Mouse (Mus musculus): ENCODE measurements around the gene Lama1. TPM values are rescaled to one million over a fixed set of nuclear protein-coding genes. Genes with fewer than 3 reads are reported as not detected.

The Lama1 gene
- total and polyA plus RNA-seq, 2 experiments from 2014 or later: 2.9 to 21.2 TPM

GRCm38 (mm10) chr17:67712929-67713328, 15.9 kb downstream of the Lama1 start:
- H3K4me2 ChIP-seq (ENCODE audit: low read depth): no peak overlapping the region
- no peaks in the 10 kb centered on the region for H3K9me3 ChIP-seq (ENCODE audit: low read length)
- no peaks in the 10 kb centered on the region for H3K4me1 ChIP-seq (ENCODE audit: insufficient read depth)
- TF ChIP-seq CTCF (IDR thresholded peaks at IDR 0.05; ENCODE audit: low read depth): peak; percentile 17; the same call in 1 of the 2 replicates
- no peak overlapping the region for H3K9ac ChIP-seq
- H3K4me3 ChIP-seq (ENCODE audit: low read depth, low read length): no peak overlapping the region
- ATAC-seq (no peak), DNase-seq (no peak)
- no peak overlapping the region for H3K27ac ChIP-seq (ENCODE audit: low read depth, low read length)
- H3K36me3 ChIP-seq (ENCODE audit: insufficient read depth): no peaks in the 10 kb centered on the region
- H3K27me3 ChIP-seq (ENCODE audit: insufficient read depth, low read length): no peaks in the 10 kb centered on the region
- 78% methylated on average over 7 of the region's 7 CpGs for WGBS

- H3K9ac ChIP-seq: no peak overlapping the region
- ATAC-seq: no peak
- no peaks in the 10 kb centered on the region for H3K27me3 ChIP-seq (ENCODE audit: insufficient read depth, low read length)
- DNase-seq: no peak
- H3K9me3 ChIP-seq (ENCODE audit: low read length): no peaks in the 10 kb centered on the region
- no peaks in the 10 kb centered on the region for H3K36me3 ChIP-seq (ENCODE audit: insufficient read depth)
- H3K4me2 ChIP-seq (ENCODE audit: low read depth): no peak overlapping the region
- H3K4me1 ChIP-seq (ENCODE audit: insufficient read depth): no peaks in the 10 kb centered on the region
- H3K4me3 ChIP-seq (ENCODE audit: low read depth, low read length): no peak overlapping the region
- no peak overlapping the region for H3K27ac ChIP-seq (ENCODE audit: low read depth, low read length)
- TF ChIP-seq CTCF (IDR thresholded peaks at IDR 0.05; ENCODE audit: low read depth): no peak
- WGBS: 88% methylated on average over 19 of the region's 19 CpGs
These were observed 18.4 kb downstream of the Lama1 start for GRCm38 (mm10) chr17:67715466-67715865.

GRCm38 (mm10) chr17:67722055-67722454, 25.0 kb downstream of the Lama1 start:
- WGBS: 17% methylated on average over 7 of the region's 7 CpGs
- peaks cover 7% of the 10 kb centered on the region; the same call in 1 of the 2 replicates for H3K4me1 ChIP-seq (ENCODE audit: insufficient read depth)
- H3K36me3 ChIP-seq (ENCODE audit: insufficient read depth): no peaks in the 10 kb centered on the region
- DNase-seq: no peak
- no peak for TF ChIP-seq CTCF (IDR thresholded peaks at IDR 0.05; ENCODE audit: low read depth)
- no peak for ATAC-seq
- H3K27me3 ChIP-seq (ENCODE audit: insufficient read depth, low read length): no peaks in the 10 kb centered on the region
- H3K4me2 ChIP-seq (ENCODE audit: low read depth): no peak overlapping the region
- H3K27ac ChIP-seq (ENCODE audit: low read depth, low read length): no peak overlapping the region
- no peak overlapping the region for H3K4me3 ChIP-seq (ENCODE audit: low read depth, low read length)
- H3K9me3 ChIP-seq (ENCODE audit: low read length): no peaks in the 10 kb centered on the region
- H3K9ac ChIP-seq: no peak overlapping the region

GRCm38 (mm10) chr17:67722578-67722977, 25.5 kb downstream of the Lama1 start:
- no peaks in the 10 kb centered on the region for H3K9me3 ChIP-seq (ENCODE audit: low read length)
- no peak overlapping the region for H3K9ac ChIP-seq
- H3K4me1 ChIP-seq (ENCODE audit: insufficient read depth): peaks cover 7% of the 10 kb centered on the region; the same call in 1 of the 2 replicates
- no peaks in the 10 kb centered on the region for H3K27me3 ChIP-seq (ENCODE audit: insufficient read depth, low read length)
- H3K4me3 ChIP-seq (ENCODE audit: low read depth, low read length): no peak overlapping the region
- H3K4me2 ChIP-seq (ENCODE audit: low read depth): no peak overlapping the region
- H3K27ac ChIP-seq (ENCODE audit: low read depth, low read length): no peak overlapping the region
- WGBS: 100% methylated on average over 1 of the region's 1 CpGs
- no peaks in the 10 kb centered on the region for H3K36me3 ChIP-seq (ENCODE audit: insufficient read depth)
- ATAC-seq: no peak
- no peak for TF ChIP-seq CTCF (IDR thresholded peaks at IDR 0.05; ENCODE audit: low read depth)
- no peak for DNase-seq

- H3K4me2 ChIP-seq (ENCODE audit: low read depth): no peak overlapping the region
- H3K9me3 ChIP-seq (ENCODE audit: low read length): no peaks in the 10 kb centered on the region
- no peak overlapping the region for H3K9ac ChIP-seq
- no peak overlapping the region for H3K27ac ChIP-seq (ENCODE audit: low read depth, low read length)
- TF ChIP-seq CTCF (IDR thresholded peaks at IDR 0.05; ENCODE audit: low read depth): no peak
- H3K4me3 ChIP-seq (ENCODE audit: low read depth, low read length): no peak overlapping the region
- 39% methylated on average over 14 of the region's 14 CpGs for WGBS
- peaks cover 7% of the 10 kb centered on the region; the same call in 1 of the 2 replicates for H3K4me1 ChIP-seq (ENCODE audit: insufficient read depth)
- ATAC-seq (peak; percentile 69), DNase-seq (peak; percentile 62)
- H3K36me3 ChIP-seq (ENCODE audit: insufficient read depth): no peaks in the 10 kb centered on the region
- no peaks in the 10 kb centered on the region for H3K27me3 ChIP-seq (ENCODE audit: insufficient read depth, low read length)
These were observed 26.4 kb downstream of the Lama1 start for GRCm38 (mm10) chr17:67723175-67724067.

GRCm38 (mm10) chr17:67726601-67727000, 29.5 kb downstream of the Lama1 start:
- H3K4me3 ChIP-seq (ENCODE audit: low read depth, low read length): no peak overlapping the region
- H3K9ac ChIP-seq: no peak overlapping the region
- no peak overlapping the region for H3K27ac ChIP-seq (ENCODE audit: low read depth, low read length)
- no peaks in the 10 kb centered on the region for H3K9me3 ChIP-seq (ENCODE audit: low read length)
- ATAC-seq (no peak), DNase-seq (no peak)
- TF ChIP-seq CTCF (IDR thresholded peaks at IDR 0.05; ENCODE audit: low read depth): no peak
- no peak overlapping the region for H3K4me2 ChIP-seq (ENCODE audit: low read depth)
- no peaks in the 10 kb centered on the region for H3K27me3 ChIP-seq (ENCODE audit: insufficient read depth, low read length)
- no peaks in the 10 kb centered on the region for H3K36me3 ChIP-seq (ENCODE audit: insufficient read depth)
- H3K4me1 ChIP-seq (ENCODE audit: insufficient read depth): peaks cover 7% of the 10 kb centered on the region; the same call in 1 of the 2 replicates
- WGBS: 84% methylated on average over 11 of the region's 11 CpGs

- H3K4me3 ChIP-seq (ENCODE audit: low read depth, low read length): no peak overlapping the region
- H3K27ac ChIP-seq (ENCODE audit: low read depth, low read length): no peak overlapping the region
- no peaks in the 10 kb centered on the region for H3K27me3 ChIP-seq (ENCODE audit: insufficient read depth, low read length)
- TF ChIP-seq CTCF (IDR thresholded peaks at IDR 0.05; ENCODE audit: low read depth): no peak
- no peak overlapping the region for H3K4me2 ChIP-seq (ENCODE audit: low read depth)
- ATAC-seq (no peak), DNase-seq (no peak)
- no peaks in the 10 kb centered on the region for H3K9me3 ChIP-seq (ENCODE audit: low read length)
- 79% methylated on average over 7 of the region's 7 CpGs for WGBS
- no peaks in the 10 kb centered on the region for H3K36me3 ChIP-seq (ENCODE audit: insufficient read depth)
- H3K9ac ChIP-seq: no peak overlapping the region
- H3K4me1 ChIP-seq (ENCODE audit: insufficient read depth): peaks cover 3% of the 10 kb centered on the region; the same call in 1 of the 2 replicates
These were observed 31.7 kb downstream of the Lama1 start for GRCm38 (mm10) chr17:67728751-67729150.

Measured in forebrain, postnatal 0 days (tissue).